Mouse (Mus musculus) neural tube, embryonic 14.5 days (tissue): Measurements from ENCODE around the gene Syne3. TPM values are rescaled to one million over a fixed set of nuclear protein-coding genes. Genes with fewer than 3 reads are reported as not detected.
A peak's percentile ranks its signal among the peaks of the same experiment; 100 is the strongest.

Source experiments
- ATAC-seq: fragments of 200-750 bp; cut with Nextera tagmentation; 2 replicates; pipeline ENCODE4 v1.8.0; 2017; ENCODE audit warnings: low read depth, mild to moderate bottlenecking, moderate TSS enrichment, moderate library complexity
- H3K27ac ChIP-seq: fragments of 300-500 bp; sonication (generic); 2 replicates; pipeline ENCODE4 v1.5.1; 2014; ENCODE audit warnings: low read depth, mild to moderate bottlenecking, control low read depth, low read length, moderate library complexity, mixed read lengths
- H3K27me3 ChIP-seq: fragments of 300-500 bp; sonication (generic); 2 replicates; pipeline ENCODE4 v1.6.1; 2014; ENCODE audit warnings: low read length; ENCODE audit not compliant: control insufficient read depth, insufficient read depth
- H3K36me3 ChIP-seq: fragments of 300-500 bp; sonication (generic); 2 replicates; pipeline ENCODE4 v1.6.1; 2014; ENCODE audit warnings: low read length, mixed read lengths; ENCODE audit not compliant: control insufficient read depth, insufficient read depth
- H3K4me1 ChIP-seq: fragments of 300-500 bp; sonication (generic); 2 replicates; pipeline ENCODE4 v1.6.1; 2014; ENCODE audit warnings: low read length; ENCODE audit not compliant: control insufficient read depth, insufficient read depth
- H3K4me2 ChIP-seq: fragments of 300-500 bp; sonication (generic); 2 replicates; pipeline ENCODE4 v1.6.1; 2014; ENCODE audit warnings: mild to moderate bottlenecking, low read depth, low read length, control low read depth
- H3K4me3 ChIP-seq: fragments of 300-500 bp; sonication (generic); 2 replicates; pipeline ENCODE4 v1.5.1; 2014; ENCODE audit warnings: low read depth, low read length, control low read depth, mixed read lengths
- H3K9ac ChIP-seq: fragments of 300-500 bp; sonication (generic); replicated peaks from 2 replicates; pipeline ENCODE4 v1.6.1; 2014; ENCODE audit warnings: low read depth, mild to moderate bottlenecking, control low read depth, low read length, mixed read lengths
- H3K9me3 ChIP-seq: fragments of 300-500 bp; sonication (generic); 2 replicates; pipeline ENCODE4 v1.6.1; 2016; ENCODE audit warnings: low read length; ENCODE audit not compliant: control insufficient read depth
- WGBS: fragments of 180-500 bp; shearing (Covaris S2); extraction: QIAGEN DNeasy Blood & Tissue Kit; methylation state at CpG from one replicate; pipeline ENCODE4 v1.1.7; 2014; 5-methylcytosine and 5-hydroxymethylcytosine counted together
- polyA plus RNA-seq: library from polyadenylated mRNA; unstranded; fragments of >200 nt; fragmentation: Nextera tagmentation; extraction: Ambion mirVana; gene quantifications from 2 replicates; pipeline ENCODE4 v1.2.1, GENCODE M21; 2014

The Syne3 gene
- polyA plus RNA-seq, 1 experiment from 2014 or later = 0.23 TPM

DNA sequence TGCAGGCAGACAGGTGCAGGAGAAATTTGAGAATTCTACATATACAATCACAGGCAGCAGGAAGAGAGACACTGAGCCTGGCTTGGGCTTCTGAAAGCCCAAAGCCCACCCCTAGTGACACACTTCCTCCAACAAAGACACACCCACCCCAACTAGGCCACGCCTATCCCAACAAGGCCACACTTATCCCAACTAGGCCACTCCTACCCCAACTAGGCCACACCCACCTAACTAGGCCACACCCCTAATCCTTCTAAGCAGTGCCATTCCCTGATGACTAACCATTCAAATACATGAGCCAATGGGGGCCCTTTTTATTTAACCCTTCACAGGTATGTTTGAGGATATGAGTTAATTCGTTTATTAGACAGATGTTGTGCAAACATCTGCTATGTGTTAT lies 102.5 kb downstream of the Syne3 start:
- Histone ChIP-seq H3K36me3 (no peaks in the 10 kb centered on the region), H3K4me3 (no peak overlapping the region), H3K4me1 (no peaks in the 10 kb centered on the region), H3K9me3 (no peaks in the 10 kb centered on the region), H3K9ac (no peak overlapping the region), H3K4me2 (no peak overlapping the region), H3K27me3 (no peaks in the 10 kb centered on the region), H3K27ac (no peak overlapping the region)
- ATAC-seq = no peak
- WGBS = 97% methylated on average over 2 of the region's 2 CpGs

DNA sequence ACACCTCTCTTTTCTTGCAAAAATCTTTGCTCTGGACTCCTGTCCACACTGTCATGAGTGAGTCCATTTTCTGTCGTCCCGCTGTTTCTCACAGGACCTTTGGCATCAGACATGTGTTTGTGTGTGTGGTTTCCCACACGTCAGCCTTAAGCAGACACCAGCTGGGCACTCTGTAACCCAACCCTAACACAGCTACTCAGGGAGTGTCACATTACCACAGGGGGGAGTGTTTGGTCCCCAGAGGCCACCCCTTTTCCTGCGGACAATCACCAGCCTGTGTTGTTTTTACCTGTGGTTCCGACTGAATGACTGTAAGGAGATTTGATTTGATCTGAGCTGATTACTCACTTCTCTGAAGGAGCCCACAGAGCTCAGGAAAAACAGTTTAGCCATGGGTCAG lies 105.5 kb downstream of the Syne3 start:
- no peak overlapping the region for H3K4me2 ChIP-seq
- peaks cover 4% of the 10 kb centered on the region; the same call in 1 of the 2 replicates for H3K4me1 ChIP-seq
- WGBS = 28% methylated on average over 5 of the region's 5 CpGs
- no peak overlapping the region for H3K9ac ChIP-seq
- H3K36me3 ChIP-seq = no peaks in the 10 kb centered on the region
- H3K4me3 ChIP-seq = no peak overlapping the region
- no peaks in the 10 kb centered on the region for H3K27me3 ChIP-seq
- no peak for ATAC-seq
- H3K9me3 ChIP-seq = no peaks in the 10 kb centered on the region
- H3K27ac ChIP-seq = no peak overlapping the region

DNA sequence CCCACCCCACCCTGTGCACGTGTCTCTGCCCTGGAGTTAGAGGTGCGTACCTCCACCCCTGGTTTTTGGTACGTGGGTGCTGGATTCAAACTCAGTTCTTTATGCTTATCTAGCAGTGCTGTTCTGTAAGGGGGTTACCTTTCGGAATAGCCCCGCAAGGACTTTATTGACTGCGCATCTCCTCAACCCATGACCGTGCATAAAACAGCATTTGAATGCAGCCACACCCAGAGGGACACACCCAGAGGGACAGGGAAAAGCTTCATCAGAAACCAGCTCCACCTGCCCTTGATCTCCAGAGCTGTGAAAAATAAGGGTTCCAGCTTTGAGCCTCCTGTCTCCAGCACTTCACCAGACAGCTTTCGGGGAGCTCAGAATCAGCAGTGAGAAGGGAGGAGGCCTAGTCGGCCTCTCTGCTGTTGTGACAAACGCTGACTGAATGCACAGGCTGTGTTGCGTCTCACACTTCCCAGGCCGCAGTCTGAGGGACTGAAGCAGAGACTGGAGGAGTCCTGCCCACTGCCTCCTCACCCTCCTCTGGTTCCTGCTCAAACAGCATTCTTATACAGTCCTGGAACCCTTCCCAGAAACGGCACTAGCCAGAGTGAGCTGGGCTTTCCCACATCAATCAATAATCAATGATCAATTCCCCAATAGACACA lies 107.1 kb downstream of the Syne3 start:
- WGBS = 90% methylated on average over 13 of the region's 13 CpGs
- Histone ChIP-seq H3K36me3 (no peaks in the 10 kb centered on the region), H3K4me3 (no peak overlapping the region), H3K4me2 (no peak overlapping the region), H3K27me3 (no peaks in the 10 kb centered on the region), H3K27ac (no peak overlapping the region), H3K9ac (no peak overlapping the region), H3K4me1 (peaks cover 4% of the 10 kb centered on the region; the same call in 1 of the 2 replicates), H3K9me3 (no peaks in the 10 kb centered on the region)
- no peak for ATAC-seq

DNA sequence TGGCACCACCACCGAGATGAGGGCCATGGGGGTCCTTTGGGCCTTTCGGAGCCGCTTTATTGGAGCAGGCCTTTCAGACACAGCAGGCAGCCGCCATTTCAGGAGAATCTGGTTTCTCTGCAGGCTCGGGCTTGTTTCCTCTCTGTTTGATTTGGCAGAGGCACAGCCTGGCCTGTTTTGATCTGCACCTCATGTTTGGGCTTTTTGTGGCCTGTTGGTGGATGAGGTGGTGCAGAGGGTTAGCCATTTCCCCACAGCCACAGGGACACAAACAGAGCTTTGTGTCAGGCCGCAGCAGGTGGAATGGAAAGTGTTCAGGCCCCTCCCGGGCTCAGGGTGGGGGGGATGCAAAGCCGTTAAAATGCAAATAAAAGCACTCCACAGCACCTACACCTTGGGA lies 108.3 kb downstream of the Syne3 start:
- no peak overlapping the region for H3K4me3 ChIP-seq
- no peaks in the 10 kb centered on the region for H3K9me3 ChIP-seq
- no peaks in the 10 kb centered on the region for H3K36me3 ChIP-seq
- peak overlapping the region; percentile 30 for H3K27ac ChIP-seq
- no peaks in the 10 kb centered on the region for H3K27me3 ChIP-seq
- 9% methylated on average over 8 of the region's 8 CpGs for WGBS
- no peak overlapping the region for H3K4me2 ChIP-seq
- H3K4me1 ChIP-seq = peaks cover 4% of the 10 kb centered on the region; the same call in 1 of the 2 replicates
- no peak for ATAC-seq
- no peak overlapping the region for H3K9ac ChIP-seq

DNA sequence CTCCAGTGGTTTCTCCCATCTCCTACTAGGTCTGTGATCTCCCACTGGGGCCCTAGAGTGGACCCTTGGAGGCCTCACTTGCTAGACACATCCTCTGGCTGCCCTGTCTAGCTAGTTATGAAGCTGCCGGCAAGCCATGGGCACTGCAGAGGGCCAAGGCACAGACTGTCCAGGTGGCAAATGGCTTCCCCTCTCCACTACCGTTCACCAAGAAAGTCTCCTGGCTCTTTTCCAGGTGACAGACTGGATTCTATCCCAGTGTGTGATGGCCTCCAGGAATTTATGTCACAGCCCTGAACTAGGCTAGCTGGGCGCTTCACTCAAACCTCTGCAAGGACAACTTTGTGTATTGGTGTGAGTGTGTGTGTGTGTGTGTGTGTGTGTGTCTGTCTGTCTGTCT lies 109.8 kb downstream of the Syne3 start:
- Histone ChIP-seq H3K9ac (no peak overlapping the region), H3K27ac (no peak overlapping the region), H3K27me3 (no peaks in the 10 kb centered on the region), H3K4me3 (no peak overlapping the region), H3K36me3 (no peaks in the 10 kb centered on the region), H3K4me1 (peaks cover 4% of the 10 kb centered on the region; the same call in 1 of the 2 replicates), H3K9me3 (no peaks in the 10 kb centered on the region), H3K4me2 (no peak overlapping the region)
- WGBS = 58% methylated on average over 3 of the region's 3 CpGs
- no peak for ATAC-seq

DNA sequence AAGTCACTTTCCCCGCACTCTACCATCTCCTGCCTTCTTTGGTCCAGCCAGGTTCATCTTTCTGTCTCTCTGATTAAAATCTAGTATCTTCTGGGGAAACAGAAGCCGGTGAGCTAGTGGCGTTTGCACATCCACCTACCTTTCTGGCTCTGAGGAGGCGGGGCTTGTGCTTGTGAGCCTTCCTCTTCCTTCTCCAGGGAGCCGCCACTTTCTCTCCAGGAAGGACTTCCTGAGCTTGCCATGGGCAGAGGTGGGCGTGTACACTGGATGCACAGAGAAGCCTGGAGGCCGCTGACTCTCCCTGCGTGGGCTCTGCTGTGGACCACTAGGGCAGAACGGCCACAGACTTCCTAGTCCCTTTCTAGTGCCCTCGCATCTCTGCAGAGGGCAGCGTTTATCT lies 110.4 kb downstream of the Syne3 start:
- 75% methylated on average over 11 of the region's 11 CpGs for WGBS
- Histone ChIP-seq H3K4me2 (no peak overlapping the region), H3K4me3 (no peak overlapping the region), H3K36me3 (no peaks in the 10 kb centered on the region), H3K9me3 (no peaks in the 10 kb centered on the region), H3K9ac (no peak overlapping the region), H3K4me1 (peaks cover 4% of the 10 kb centered on the region; the same call in 1 of the 2 replicates), H3K27ac (no peak overlapping the region), H3K27me3 (no peaks in the 10 kb centered on the region)
- ATAC-seq = no peak

DNA sequence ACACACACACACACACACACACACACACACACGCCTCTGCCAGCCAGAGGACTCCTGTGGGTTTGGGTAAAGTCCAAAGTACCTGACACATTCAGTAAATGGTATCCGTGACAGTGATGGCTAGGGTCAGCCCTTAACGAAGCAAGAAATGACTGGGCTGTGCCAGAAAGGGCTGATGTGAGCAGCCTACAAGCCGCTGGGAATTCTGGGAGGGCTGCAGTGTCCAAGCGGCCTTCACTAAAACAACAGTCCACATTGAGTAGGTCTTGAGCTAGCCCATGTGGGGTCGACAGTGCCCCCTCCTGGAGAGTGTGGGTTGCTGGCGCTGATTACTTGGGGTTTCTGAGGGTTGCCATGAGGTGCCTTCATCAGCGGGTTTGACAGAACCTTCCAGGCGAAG lies 110.9 kb downstream of the Syne3 start:
- H3K4me2 ChIP-seq = no peak overlapping the region
- no peaks in the 10 kb centered on the region for H3K9me3 ChIP-seq
- H3K27me3 ChIP-seq = no peaks in the 10 kb centered on the region
- no peak overlapping the region for H3K4me3 ChIP-seq
- H3K9ac ChIP-seq = no peak overlapping the region
- H3K36me3 ChIP-seq = no peaks in the 10 kb centered on the region
- ATAC-seq = no peak
- no peak overlapping the region for H3K27ac ChIP-seq
- 81% methylated on average over 9 of the region's 9 CpGs for WGBS
- peaks cover 4% of the 10 kb centered on the region; the same call in 1 of the 2 replicates for H3K4me1 ChIP-seq

DNA sequence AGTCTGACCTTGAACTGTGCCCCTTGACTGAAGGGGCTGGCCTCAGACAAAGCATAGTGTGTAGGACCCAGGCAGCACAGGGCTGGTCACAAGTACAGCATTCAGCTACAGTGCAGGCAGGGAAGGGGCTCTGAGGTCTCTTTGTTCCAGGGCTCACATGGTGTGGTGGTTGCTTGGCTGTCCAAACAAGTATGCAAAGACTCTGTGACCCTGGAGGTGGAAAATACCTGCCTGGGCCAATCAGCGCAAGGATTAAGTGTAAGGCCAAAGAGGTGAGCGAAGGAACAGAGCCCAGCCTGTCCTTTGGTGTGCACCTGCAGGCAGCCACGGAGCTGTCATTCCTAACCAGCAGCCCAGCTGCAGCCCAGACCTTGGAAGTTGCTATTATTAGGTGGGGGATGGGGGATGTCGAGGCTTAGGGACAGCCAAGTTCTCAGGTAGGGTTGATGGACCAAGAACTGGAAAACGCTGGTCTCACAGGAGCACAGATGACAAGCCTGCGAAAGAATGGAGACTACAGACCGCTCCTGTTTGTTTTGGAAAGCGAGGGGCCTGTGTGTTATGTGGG lies 112.5 kb downstream of the Syne3 start:
- H3K9ac ChIP-seq = no peak overlapping the region
- H3K27ac ChIP-seq = no peak overlapping the region
- 64% methylated on average over 8 of the region's 8 CpGs for WGBS
- peak; percentile 50; the same call in 1 of the 2 replicates for ATAC-seq
- H3K4me1 ChIP-seq = peaks cover 4% of the 10 kb centered on the region; the same call in 1 of the 2 replicates
- H3K27me3 ChIP-seq = no peaks in the 10 kb centered on the region
- no peaks in the 10 kb centered on the region for H3K36me3 ChIP-seq
- H3K4me2 ChIP-seq = no peak overlapping the region
- no peaks in the 10 kb centered on the region for H3K9me3 ChIP-seq
- no peak overlapping the region for H3K4me3 ChIP-seq

DNA sequence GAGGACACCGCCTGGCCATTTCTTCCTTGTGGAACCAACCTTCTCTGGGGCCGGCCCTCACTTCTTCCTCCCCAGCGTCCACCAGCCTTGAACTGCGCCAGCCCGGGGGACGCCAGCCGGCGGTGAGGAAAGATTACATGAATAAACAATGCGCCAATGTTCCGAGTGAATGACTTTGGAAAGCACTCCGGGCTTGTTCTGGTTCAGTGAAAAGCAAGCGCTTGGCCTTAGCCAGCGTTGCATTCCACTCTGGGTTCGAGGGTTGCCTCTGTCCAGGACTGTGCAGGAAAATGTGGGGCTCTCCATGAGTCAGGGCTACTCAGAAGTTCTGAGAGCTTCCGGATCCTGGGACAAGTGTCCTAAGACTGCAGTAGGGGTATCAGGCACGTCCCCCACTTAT lies 113.0 kb downstream of the Syne3 start:
- Histone ChIP-seq H3K9me3 (no peaks in the 10 kb centered on the region), H3K36me3 (no peaks in the 10 kb centered on the region), H3K27me3 (no peaks in the 10 kb centered on the region), H3K4me1 (peaks cover 4% of the 10 kb centered on the region; the same call in 1 of the 2 replicates), H3K27ac (no peak overlapping the region), H3K4me3 (no peak overlapping the region), H3K4me2 (no peak overlapping the region), H3K9ac (no peak overlapping the region)
- ATAC-seq = peak; percentile 63; the same call in 1 of the 2 replicates
- 59% methylated on average over 16 of the region's 16 CpGs for WGBS
